Mouse (Mus musculus): ENCODE measurements around the gene Armc9.

The Armc9 gene

DNA sequence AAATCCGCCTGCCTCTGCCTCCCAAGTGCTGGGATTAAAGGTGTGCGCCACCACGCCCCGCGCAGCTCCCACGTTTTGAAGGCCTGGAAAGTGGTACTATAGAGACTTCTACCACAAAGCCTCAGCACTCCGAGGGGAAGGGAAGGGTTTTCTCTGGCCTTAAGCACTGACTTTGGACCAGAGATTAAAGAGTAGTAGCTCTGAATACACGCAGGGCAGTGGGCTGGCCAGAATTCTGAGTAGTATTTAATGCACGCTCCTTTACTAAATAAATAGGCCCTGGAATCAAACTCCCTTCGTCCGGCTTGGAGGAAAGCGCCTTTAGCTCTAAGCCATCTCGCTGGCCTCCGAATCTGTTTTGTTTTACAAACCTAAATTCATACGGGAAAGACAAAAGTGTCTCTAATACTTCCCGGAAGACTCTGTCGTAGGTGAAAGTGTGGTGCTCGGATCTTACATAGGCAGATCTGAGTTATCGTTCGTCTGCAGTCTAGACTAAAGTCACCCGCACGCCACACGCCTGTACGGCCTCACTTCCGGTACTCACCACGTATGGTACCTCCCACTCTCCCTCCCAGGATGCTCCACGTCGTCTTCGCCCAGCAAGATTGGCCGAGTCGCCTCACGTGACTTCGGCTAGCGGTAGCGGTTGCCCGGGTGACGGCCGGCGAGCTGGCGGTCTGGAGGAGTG lies at the start of gene Armc9:
TSS of gene Armc9 (plus strand) at position 648 of the 691 bp plus-strand sequence.
- DNase-seq (ENCODE audit: low read depth): peak; percentile 98

DNA sequence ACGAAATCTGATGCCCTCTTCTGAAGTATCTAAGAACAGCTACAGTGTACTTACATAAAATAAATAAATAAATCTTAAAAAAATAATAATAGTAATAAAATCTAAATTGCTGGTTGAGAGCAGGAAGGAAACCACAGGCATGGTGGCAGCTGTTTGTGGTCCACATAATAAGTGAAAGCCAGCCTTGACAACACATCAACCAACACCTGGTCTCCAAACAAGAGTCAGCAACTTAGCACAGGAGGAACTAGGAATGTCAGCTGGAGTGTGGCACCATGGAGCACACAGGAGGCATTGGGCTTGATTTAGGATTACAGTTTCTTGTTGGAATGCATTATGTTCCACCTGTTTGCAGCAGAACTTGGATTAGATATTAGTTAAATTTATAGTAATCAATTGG lies 49.5 kb upstream of the Armc9 start:
- no peak for DNase-seq (ENCODE audit: low read depth)

DNA sequence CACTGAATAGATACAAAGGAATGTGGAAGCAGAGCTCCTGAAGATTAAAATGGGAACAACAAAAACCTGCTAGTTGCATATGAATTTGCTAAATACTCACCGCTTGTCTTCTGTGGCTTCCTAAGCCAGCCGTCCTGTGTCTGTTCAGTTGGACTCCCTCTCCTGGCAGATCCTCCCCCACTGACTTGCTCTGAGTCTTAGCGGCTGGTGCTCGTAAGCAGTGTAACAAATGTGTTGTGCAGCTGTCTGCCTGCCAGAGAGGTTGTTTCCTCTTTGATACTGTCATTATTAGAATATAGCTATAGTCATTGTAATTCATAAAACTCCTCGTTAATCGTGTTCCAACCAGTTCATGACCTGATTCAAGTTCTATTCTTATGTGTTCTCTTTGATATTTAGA lies 42.8 kb upstream of the Armc9 start, which contains the start of gene Htr2b:
TSS of gene Htr2b (minus strand) at position 192 of the 400 bp plus-strand sequence.
- peak; percentile 17 for DNase-seq (ENCODE audit: low read depth)

DNA sequence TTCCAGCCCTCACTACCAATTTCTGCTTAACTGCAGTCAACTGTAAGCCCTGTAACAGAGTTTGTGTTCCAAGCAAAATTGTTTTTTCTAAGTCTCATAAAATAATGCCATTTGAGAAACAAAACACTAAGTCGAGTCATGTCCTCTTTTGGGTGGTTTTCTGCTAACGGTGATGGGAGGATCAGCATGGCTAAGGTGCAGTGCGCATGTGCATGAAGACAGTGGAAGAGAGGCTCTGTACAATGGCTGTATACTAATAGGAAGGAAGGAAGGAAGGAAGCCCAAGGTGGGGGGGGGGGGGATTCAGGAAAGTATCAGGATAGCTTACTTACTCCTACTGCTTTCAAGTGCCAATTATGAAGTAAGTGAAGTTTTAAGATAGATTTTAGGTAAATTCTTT lies 40.4 kb upstream of the Armc9 start:
- no peak for DNase-seq (ENCODE audit: low read depth)

DNA sequence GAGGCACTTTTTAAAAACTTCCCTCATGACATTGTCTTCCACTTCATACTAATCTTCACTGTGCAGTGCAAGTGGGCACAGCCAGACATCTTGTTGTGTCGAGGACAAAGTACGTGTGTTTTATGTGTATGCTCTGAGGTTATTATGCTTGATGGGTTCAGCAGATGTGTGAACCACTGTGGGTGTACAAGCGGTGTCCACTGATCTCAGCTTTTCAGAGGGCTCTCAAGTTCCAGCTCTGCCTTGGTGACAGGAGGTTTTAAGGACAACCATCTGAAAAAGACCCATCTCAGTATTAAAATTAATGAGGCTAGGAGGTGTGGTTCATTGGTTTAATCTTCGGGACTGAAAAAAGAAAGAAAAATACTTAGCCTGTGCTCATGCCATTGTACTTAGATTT lies 35.0 kb upstream of the Armc9 start:
- no peak for DNase-seq (ENCODE audit: low read depth)

DNA sequence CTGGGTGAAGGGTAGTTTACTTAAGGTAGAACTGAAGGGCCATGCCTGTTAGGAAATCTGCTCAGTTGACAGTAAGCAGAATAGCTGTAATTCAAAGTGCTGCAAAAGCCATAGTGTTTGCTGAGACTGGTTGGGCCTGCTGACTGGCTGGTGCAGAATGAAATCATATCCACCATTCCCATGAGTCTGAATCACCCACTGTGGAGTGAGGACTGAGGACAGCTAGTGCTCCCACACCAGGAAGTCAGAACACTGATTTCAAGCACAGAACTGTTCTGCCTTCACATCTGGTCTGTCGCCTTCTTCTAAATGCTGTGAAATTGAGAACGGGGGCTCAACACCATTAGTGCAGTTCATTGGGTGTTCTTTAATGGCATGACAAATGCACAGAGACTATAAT lies 28.5 kb upstream of the Armc9 start:
- no peak for DNase-seq (ENCODE audit: low read depth)

DNA sequence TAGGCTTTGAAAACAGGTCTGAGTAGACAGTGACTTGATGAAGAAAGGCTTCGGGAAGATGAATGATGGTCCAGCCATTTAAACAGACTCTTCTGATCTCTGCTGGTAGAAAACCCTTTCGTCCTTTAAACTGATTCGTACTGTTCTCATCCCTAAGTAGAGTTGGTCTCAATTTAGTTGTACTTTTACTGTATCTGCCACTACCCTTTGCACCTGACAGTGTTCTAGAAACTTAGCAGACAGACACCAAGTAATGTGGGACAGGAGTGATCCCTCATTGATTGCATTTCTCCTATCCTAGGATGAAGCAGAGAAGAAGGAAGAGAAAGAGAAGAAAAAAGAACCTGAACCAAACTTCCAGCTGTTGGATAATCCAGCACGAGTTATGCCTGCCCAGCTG lies 21.2 kb upstream of the Armc9 start, which contains the start of gene Gm21972:
TSS of gene Gm21972 (plus strand) at position 301 of the 400 bp plus-strand sequence.
- DNase-seq (ENCODE audit: low read depth): no peak

DNA sequence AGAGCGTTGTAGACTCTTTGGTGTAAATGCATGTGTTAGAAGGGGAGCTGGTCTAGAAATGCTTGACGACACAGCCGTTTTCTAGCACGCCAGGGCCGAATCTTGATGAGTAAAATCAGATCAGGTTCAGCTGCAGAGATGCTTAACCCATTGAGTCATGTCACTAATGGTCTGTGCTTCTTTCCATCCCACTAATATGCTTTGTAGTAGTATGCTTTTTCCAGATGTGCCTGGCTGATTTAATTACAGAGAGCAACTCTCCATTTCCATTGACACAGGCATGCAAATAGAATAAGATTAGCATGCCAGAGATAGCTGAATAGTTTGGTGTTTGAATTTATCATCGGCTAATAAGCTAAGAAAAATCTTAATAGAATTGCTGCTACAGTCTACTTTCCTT lies 19.3 kb upstream of the Armc9 start:
- DNase-seq (ENCODE audit: low read depth): no peak

DNA sequence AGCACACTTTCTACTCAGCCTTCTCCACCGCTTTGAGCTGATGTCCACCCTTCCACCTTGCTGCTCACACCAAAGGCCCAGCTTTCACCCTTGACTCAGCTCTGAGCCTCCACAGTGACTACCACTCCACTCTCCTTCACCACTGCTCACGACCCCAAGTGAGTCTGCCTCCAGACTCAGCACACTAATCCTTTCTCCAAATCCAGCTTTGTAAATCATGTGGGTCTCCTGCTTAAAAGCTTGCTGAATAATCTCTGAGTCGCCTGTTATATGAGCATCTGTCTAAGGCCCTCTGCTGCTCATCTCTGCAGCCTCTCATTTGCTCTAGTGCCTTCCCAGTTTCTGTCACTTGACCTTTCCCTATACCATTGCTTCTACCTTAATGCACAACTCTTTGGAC lies 13.5 kb upstream of the Armc9 start:
- no peak for DNase-seq (ENCODE audit: low read depth)

DNA sequence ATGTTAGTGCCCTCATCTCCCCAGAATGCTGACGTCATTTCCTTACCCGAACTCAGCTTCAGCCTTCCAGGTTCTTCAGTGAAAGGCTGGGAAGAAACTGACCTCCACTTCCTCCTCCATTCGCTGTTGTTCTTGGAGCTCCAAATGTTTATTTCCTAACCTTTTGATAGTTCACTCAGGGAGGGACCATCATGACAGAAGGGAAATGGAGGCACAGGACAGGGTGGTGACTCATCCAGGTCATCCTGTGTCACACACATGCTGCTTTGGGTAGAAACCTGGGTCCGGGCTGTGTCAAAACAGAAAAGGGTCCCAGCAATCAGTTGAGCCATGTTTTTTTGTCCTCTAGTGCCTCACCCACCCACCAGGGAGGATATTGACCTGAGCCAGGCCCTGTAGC lies 11.4 kb upstream of the Armc9 start:
- no peak for DNase-seq (ENCODE audit: low read depth)

DNA sequence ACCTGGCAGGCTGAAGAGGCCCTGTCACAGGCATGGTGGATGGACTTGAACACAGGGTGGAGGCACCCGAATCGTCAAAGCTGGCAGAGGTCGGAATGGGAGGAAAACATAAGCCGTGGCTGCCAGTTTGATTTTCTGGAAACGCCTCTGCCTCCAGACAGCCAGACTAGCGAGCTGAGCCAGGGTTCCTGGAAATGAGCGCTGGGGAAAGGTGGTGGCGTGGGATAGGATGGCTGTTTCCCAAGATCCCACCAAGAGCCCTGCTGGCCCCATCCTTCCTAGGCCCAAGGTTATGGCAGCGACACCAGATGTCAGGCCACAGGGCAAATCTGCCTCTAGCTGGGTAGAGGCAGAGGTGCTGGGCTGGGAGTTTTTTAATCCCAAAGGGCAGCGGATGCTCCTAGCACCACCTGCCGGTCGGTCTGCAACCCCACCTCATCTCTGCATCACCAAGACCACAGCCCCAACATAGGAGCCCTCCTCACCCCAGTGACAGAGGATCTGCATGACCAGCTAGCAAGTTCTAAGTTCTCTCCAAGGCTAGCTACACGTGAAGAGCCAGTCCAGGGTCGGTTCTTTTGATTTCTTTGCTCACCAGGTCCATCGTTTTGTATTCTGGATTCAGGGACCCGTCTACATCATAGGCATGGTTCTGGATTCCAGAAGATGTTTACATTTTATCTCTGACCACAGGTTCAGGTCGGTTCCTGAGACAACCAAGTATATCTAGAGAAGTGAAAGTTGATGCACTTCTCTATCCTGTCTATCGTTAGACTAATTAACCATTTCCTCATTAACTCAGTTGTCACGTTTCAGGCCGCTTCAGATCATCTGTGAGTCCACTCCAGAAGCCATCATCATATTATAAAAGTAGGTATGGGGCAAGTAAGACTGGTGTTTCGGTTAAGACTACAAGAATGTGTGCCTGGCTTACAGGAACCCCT lies 10.3 kb upstream of the Armc9 start:
- no peak for DNase-seq (ENCODE audit: low read depth)

DNA sequence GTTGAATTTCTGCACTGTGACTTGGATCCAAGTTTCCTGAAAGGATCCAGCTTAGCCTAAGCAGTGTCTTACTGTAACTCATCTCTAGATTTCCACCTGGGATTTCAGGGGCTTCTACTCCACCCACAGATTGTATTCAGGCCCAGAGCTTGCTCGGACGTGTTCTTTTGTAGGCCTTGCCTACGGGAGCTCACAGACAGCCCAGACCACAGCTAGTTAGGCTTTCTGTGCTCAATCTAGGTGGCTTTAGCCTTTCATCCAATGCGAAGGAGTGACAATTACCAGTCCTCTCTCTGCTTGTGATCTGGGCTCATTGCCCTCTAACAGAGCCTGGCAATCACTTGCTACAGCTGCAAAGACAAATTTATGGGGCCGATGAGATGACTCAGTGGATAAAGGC lies 8.3 kb upstream of the Armc9 start:
- DNase-seq (ENCODE audit: low read depth): no peak

DNA sequence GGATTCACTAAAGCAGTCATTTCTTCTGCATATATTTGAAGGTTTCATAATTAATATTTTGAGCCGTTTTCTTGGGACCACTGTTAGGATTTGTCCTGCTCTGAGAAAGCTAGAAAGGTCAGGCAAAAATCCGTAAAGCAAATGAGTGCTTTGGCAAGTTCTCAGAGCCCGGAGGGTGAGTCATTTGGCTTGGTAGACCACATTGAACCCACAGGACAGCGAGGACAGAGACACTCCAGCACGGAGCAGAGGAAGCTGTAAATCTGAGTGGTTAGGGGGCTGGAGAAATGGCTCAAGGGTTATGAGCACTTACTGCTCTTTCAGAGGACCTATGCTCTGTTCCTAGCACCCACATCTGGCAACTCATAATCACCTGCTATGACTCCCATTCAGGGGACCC lies 7.0 kb upstream of the Armc9 start:
- peak; percentile 90 for DNase-seq (ENCODE audit: low read depth)

DNA sequence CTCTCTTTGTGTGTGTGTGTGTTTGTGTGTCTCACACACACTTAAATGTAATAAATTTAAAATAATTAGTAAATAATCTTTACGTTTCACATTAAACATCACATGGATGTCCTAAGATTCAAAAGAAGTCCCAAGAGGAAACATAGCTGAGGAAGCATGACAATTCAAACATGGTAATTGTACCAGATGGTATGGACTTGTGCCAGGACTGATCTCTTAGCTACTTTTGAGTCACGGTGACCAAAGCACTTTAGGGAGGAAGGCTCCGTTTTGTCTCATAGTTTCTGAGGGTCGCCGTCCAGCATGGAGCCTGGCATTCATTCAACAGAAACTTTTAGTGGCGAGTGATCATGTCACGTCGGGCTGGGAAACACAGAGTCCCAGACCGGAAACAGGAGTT lies 6.4 kb upstream of the Armc9 start:
- DNase-seq (ENCODE audit: low read depth): peak; percentile 46

DNA sequence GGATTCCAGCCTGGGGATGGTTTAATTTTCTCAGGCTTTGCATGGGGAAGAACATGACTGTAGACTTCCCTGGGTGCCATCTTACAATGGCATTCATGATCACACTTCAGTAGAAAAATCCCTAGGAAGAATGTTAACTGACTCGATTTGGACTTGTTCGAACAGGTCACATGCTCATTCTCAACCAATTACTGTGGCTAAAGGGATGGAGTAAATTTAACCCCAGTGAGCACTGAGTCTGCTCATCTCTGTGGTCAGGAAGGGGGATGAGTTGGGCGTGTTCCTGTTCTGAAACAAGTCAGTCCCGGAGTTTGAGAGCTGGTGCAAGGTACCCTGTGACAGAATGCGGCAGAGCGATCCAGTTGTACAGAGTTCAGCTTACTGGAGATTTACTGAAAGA lies 3.7 kb upstream of the Armc9 start:
- peak; percentile 54 for DNase-seq (ENCODE audit: low read depth)

DNA sequence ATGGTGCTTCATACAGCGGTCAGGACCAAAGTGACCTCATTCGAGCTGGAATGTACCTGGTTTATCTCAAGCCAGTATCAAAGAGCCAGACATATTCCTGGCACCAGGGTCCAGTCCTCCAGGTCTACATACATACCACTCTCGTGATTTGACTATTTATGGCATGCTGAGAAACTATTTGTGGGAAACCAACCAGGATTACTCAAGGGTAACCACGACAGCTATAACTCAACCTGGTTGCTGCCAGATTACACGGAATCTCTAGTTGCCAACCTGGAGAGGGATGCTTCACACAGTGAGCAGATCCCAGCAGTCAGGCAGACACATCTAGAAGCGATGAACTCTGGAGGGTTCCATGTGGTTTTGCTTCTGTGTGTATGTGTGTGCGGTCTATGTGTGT lies 3.2 kb upstream of the Armc9 start:
- no peak for DNase-seq (ENCODE audit: low read depth)

DNA sequence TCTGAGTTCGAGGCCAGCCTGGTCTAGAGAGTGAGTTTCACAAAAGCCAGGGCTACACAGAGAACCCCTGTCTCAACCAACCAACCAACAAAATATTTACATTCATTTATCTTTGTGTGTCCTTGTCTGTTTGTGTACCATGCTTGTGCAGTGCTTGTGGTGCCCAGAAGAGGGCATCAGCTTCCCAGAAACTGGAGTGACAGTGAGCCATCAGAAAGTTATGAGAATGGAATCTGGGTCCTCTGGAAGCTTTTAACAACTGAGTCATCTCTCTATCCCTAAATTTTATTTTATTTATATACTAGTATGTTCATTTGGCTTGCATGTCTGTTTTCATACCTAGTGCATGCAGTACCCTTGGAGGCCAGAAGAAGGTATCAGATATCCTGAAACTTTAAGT lies 2.0 kb upstream of the Armc9 start:
- peak; percentile 57 for DNase-seq (ENCODE audit: low read depth)

DNA sequence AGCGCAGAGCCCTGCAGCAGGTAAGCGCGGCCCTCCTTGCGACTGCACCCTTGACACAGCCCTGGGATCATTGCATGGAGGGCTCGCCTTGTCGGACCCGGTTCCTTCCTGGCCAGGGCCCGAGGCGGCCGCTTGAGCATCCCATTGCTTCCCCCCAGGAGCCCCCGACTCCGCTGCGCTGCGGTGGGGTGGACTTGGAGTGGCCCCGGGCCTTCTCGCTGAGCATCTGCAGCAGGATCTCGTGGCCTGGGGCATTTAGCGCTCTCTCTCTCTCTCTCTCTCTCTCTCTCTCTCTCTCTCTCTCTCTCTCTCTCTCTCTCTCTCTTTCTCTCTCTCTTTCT lies 214 bp downstream of the Armc9 start:
- no peak for DNase-seq (ENCODE audit: low read depth)

DNA sequence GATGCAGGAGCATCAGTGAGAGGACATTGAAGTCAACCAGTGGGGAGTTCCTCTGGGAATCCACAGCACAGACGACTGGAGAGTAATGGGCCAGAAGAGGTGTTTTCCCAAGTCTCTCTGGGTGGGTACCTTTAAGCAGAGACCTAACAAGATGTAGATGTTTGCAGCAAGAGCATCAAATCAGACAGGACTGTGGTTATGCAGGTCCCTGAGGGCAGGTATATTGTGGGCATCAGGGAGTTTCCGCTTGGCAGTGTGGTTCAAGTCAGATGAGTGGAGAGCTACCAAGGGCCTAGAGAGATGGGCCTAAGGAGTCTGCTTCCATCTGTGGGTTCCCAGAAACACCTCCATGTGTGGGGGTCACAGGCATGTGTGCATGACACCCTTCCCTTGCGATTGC lies 1.5 kb downstream of the Armc9 start:
- DNase-seq (ENCODE audit: low read depth): no peak

DNA sequence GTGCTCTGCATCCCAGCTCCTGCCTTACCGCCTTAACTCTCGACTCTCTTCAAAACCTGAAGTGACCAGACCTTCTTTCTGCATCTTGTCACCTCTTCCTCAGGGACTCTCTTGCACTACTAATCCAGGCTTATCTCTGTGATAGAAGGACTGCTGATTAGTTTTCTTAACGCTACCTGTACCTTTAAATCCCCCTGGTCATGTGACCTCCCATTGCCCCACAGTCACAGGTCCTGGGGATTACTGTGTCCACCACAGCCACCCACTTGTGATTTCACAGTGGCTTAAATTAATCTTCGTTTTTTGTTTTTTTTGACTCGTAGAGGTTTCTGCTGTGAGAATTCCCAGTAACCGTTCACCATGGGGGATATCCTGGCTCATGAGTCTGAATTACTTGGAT lies 2.0 kb downstream of the Armc9 start:
- DNase-seq (ENCODE audit: low read depth): no peak

DNA sequence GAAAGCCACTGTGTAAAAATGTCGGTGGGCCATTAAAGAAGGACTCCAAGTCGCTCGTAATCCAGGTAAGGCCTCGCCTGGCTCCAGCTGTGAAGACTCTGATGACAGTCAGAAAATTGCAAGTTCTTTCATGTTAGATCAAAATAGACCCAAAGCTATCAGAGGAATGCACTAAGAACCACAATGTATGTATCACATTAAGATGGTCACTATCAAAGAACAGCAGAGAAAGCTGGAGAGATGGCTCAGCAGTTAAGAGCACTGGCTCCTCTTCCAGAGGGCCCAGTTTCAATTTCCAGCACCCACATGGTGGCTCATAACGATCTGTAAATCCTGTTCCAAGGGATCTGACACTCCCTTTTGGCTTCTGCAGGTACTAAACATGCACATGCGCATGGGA lies 5.5 kb downstream of the Armc9 start:
- no peak for DNase-seq (ENCODE audit: low read depth)

DNA sequence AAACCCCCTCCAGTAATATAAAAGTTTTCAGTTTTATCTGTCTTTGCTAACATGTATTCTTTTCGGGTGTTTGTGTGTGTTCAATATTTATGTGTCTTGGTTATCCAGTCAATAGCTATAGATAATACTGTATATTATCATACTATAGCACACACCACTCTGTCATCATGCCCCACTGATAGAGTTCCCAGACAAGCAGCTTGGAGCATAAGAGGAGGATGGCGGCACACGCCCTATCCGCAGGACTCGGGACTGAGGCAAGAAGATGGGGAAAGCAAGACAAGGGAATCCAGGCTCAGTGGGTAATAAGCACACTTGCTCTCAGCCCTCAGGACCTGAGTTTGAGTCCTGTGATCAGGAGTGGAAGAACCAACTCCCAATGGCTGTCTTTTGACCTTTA lies 5.9 kb downstream of the Armc9 start:
- DNase-seq (ENCODE audit: low read depth): no peak

DNA sequence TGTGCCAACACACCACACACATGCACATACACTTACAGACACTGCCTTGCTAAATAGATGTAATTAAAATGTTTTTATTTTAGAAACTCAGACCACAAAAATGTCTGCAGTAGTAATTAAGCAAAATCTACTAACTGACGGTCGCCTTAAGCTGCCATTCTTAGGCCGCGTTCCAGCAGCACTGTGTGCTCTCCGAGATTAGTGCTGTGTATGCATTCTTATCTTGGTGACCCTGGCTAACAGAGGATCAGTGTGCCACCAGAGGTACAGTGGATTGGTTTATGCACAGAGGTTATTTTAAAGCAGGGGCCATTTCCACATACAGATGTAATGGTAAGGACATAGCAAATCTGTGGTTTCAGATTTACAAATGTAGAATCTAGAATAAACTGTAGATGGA lies 6.5 kb downstream of the Armc9 start:
- no peak for DNase-seq (ENCODE audit: low read depth)

DNA sequence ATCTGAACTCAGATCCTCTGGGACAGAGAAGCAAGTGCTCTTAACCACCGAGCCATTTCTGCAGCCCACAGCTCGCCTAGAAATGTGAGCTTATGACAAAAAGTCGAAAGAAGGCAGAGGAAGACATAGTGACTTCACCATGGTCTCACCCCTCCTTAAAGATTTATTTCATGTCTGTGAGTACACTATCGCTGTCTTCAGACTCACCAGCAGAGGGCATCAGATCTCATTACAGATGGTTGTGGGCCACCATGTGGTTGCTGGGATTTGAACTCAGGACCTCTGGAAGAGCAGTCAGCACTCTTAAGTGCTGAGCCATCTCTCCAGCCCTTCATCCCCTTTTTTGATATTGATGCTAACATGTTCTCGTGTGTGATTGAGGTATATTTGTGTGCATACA lies 20.0 kb downstream of the Armc9 start:
- no peak for DNase-seq (ENCODE audit: low read depth)
